Mouse (Mus musculus) lung, embryonic 15.5 days (tissue): ENCODE data around the gene Axdnd1. TPM values are rescaled to one million over a fixed set of nuclear protein-coding genes. Genes with fewer than 3 reads are reported as not detected.
"Not testable (repeated sequence)": the region's sequence is repeated elsewhere in the genome, so short reads cannot be mapped to it uniquely, and the experiment has no call there.

Source experiments
- ATAC-seq: fragments of 200-750 bp; cut with Nextera tagmentation; 2 replicates; pipeline ENCODE4 v1.8.0; 2017; ENCODE audit warnings: moderate number of reproducible peaks, borderline replicate concordance; ENCODE audit not compliant: low FRiP score, low TSS enrichment; ENCODE audit errors: extremely low read depth
- H3K27ac ChIP-seq: fragments of 300-500 bp; sonication (generic); 2 replicates; pipeline ENCODE4 v1.5.1; 2015; ENCODE audit warnings: moderate library complexity, mild to moderate bottlenecking, inconsistent platforms
- H3K27me3 ChIP-seq: fragments of 300-500 bp; sonication (generic); 2 replicates; pipeline ENCODE4 v1.6.1; 2015; ENCODE audit warnings: inconsistent platforms
- H3K36me3 ChIP-seq: fragments of 300-500 bp; sonication (generic); 2 replicates; pipeline ENCODE4 v1.6.1; 2015; ENCODE audit warnings: inconsistent platforms
- H3K4me1 ChIP-seq: fragments of 300-500 bp; sonication (generic); 2 replicates; pipeline ENCODE4 v1.6.1; 2015; ENCODE audit warnings: inconsistent platforms
- H3K4me2 ChIP-seq: fragments of 300-500 bp; sonication (generic); 2 replicates; pipeline ENCODE4 v1.6.1; 2015; ENCODE audit warnings: inconsistent platforms, mild to moderate bottlenecking, moderate library complexity
- H3K4me3 ChIP-seq: fragments of 300-500 bp; sonication (generic); 2 replicates; pipeline ENCODE4 v1.5.1; 2015; ENCODE audit warnings: mild to moderate bottlenecking, inconsistent platforms
- H3K9ac ChIP-seq: fragments of 300-500 bp; sonication (generic); 2 replicates; pipeline ENCODE4 v1.6.1; 2015; ENCODE audit warnings: inconsistent platforms
- H3K9me3 ChIP-seq: fragments of 300-500 bp; sonication (generic); 2 replicates; pipeline ENCODE4 v1.6.1; 2016; ENCODE audit warnings: inconsistent platforms
- WGBS: fragments of 180-500 bp; shearing (Covaris S2); methylation state at CpG from one replicate; pipeline ENCODE4 v1.1.7; 2015; 5-methylcytosine and 5-hydroxymethylcytosine counted together
- polyA plus RNA-seq: library from polyadenylated mRNA; unstranded; fragments of >200 nt; fragmentation: Nextera tagmentation; extraction: Ambion mirVana; gene quantifications from 2 replicates; pipeline ENCODE4 v1.2.1, GENCODE M21; 2015

Axdnd1 gene
- polyA plus RNA-seq, 1 experiment from 2014 or later, result 0.42 TPM

- Histone ChIP-seq H3K27me3 (peaks cover 54% of the 10 kb centered on the region), H3K4me3 (peak within 1 kb of the TSS; percentile 54), H3K4me1 (peaks cover 11% of the 10 kb centered on the region), H3K4me2 (peak within 1 kb of the TSS; percentile 93), H3K36me3 (no peaks in the 10 kb centered on the region), H3K9me3 (no peaks in the 10 kb centered on the region), H3K9ac (peak within 1 kb of the TSS; percentile 27), H3K27ac (no peak within 1 kb of the TSS)
- under 1% methylated on average over 67 of the region's 85 CpGs for WGBS
- ATAC-seq, result peak; percentile 59
These were observed 117.8 kb downstream of the Axdnd1 start, which contains the start of gene Tdrd5 for GRCm38 (mm10) chr1:156302911-156303749. Gene Tdrd5 (minus strand): TSS chr1:156303664.

- Histone ChIP-seq H3K9me3 (no peaks in the 10 kb centered on the region), H3K4me3 (no peak overlapping the region), H3K4me1 (no peaks in the 10 kb centered on the region), H3K27me3 (no peaks in the 10 kb centered on the region), H3K36me3 (no peaks in the 10 kb centered on the region), H3K27ac (no peak overlapping the region), H3K4me2 (no peak overlapping the region), H3K9ac (no peak overlapping the region)
- no peak for ATAC-seq
- 75% methylated on average over 6 of the region's 6 CpGs for WGBS
These were observed 130.9 kb downstream of the Axdnd1 start for GRCm38 (mm10) chr1:156290016-156290415.

- not testable (repeated sequence) for H3K4me2 ChIP-seq, H3K4me3 ChIP-seq, ATAC-seq, H3K36me3 ChIP-seq, H3K9ac ChIP-seq, H3K27me3 ChIP-seq, H3K27ac ChIP-seq, H3K4me1 ChIP-seq, H3K9me3 ChIP-seq
- 61% methylated on average over 10 of the region's 10 CpGs for WGBS
These were observed 131.8 kb downstream of the Axdnd1 start for GRCm38 (mm10) chr1:156289222-156289587.

- no peak overlapping the region for H3K9ac ChIP-seq
- ATAC-seq, result no peak
- no peak overlapping the region for H3K27ac ChIP-seq
- no peak overlapping the region for H3K4me3 ChIP-seq
- H3K36me3 ChIP-seq, result no peaks in the 10 kb centered on the region
- no peaks in the 10 kb centered on the region for H3K27me3 ChIP-seq
- H3K4me1 ChIP-seq, result no peaks in the 10 kb centered on the region
- no peaks in the 10 kb centered on the region for H3K9me3 ChIP-seq
- 74% methylated on average over 9 of the region's 9 CpGs for WGBS
- no peak overlapping the region for H3K4me2 ChIP-seq
These were observed 132.3 kb downstream of the Axdnd1 start for GRCm38 (mm10) chr1:156288556-156289221.

GRCm38 (mm10) chr1:156285541-156285896 lies 135.4 kb downstream of the Axdnd1 start:
- H3K4me3 ChIP-seq, result no peak overlapping the region
- H3K4me2 ChIP-seq, result no peak overlapping the region
- no peak overlapping the region for H3K27ac ChIP-seq
- H3K9me3 ChIP-seq, result no peaks in the 10 kb centered on the region
- no peaks in the 10 kb centered on the region for H3K4me1 ChIP-seq
- WGBS, result 74% methylated on average over 5 of the region's 5 CpGs
- H3K36me3 ChIP-seq, result no peaks in the 10 kb centered on the region
- no peak for ATAC-seq
- no peaks in the 10 kb centered on the region for H3K27me3 ChIP-seq
- H3K9ac ChIP-seq, result no peak overlapping the region

GRCm38 (mm10) chr1:156284851-156285540 lies 136.0 kb downstream of the Axdnd1 start:
- H3K27me3 ChIP-seq, result no peaks in the 10 kb centered on the region
- no peaks in the 10 kb centered on the region for H3K36me3 ChIP-seq
- ATAC-seq, result no peak
- no peak overlapping the region for H3K9ac ChIP-seq
- H3K4me3 ChIP-seq, result no peak overlapping the region
- 31% methylated on average over 9 of the region's 9 CpGs for WGBS
- no peak overlapping the region for H3K4me2 ChIP-seq
- no peak overlapping the region for H3K27ac ChIP-seq
- H3K4me1 ChIP-seq, result no peaks in the 10 kb centered on the region
- no peaks in the 10 kb centered on the region for H3K9me3 ChIP-seq

- ATAC-seq, result no peak
- no peak overlapping the region for H3K9ac ChIP-seq
- H3K9me3 ChIP-seq, result no peaks in the 10 kb centered on the region
- no peaks in the 10 kb centered on the region for H3K27me3 ChIP-seq
- WGBS, result 55% methylated on average over 10 of the region's 10 CpGs
- H3K36me3 ChIP-seq, result no peaks in the 10 kb centered on the region
- H3K4me3 ChIP-seq, result no peak overlapping the region
- no peak overlapping the region for H3K27ac ChIP-seq
- H3K4me2 ChIP-seq, result no peak overlapping the region
- no peaks in the 10 kb centered on the region for H3K4me1 ChIP-seq
These were observed 136.8 kb downstream of the Axdnd1 start for GRCm38 (mm10) chr1:156284207-156284606.

DNA sequence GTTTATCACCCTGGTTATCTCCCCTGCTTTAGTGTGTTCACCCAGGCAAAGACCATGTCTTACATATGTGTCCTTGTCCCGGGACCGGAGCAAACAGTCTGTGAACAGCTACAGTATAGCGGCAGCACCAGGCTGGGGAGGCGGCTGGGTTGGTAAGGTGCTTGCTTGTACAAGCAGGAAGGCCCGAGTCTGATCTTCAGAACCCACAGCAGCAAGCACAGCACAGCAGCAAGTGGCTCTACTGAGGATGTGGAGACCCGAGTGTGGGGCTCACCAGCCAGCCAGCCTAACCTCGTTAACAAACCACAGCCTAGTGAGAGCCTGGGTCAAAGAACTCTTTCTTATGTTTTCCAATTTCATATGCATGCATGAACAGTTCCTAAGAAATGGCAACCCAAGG lies 140.8 kb downstream of the Axdnd1 start:
- Histone ChIP-seq H3K9me3 (no peaks in the 10 kb centered on the region), H3K27ac (no peak overlapping the region), H3K4me1 (no peaks in the 10 kb centered on the region), H3K4me3 (no peak overlapping the region), H3K9ac (no peak overlapping the region), H3K36me3 (no peaks in the 10 kb centered on the region), H3K4me2 (no peak overlapping the region), H3K27me3 (no peaks in the 10 kb centered on the region)
- 77% methylated on average over 7 of the region's 7 CpGs for whole genome bisulfite sequencing
- ATAC-seq, result no peak

- no peak for ATAC-seq
- Histone ChIP-seq H3K9me3 (no peaks in the 10 kb centered on the region), H3K27ac (no peak overlapping the region), H3K36me3 (no peaks in the 10 kb centered on the region), H3K27me3 (no peaks in the 10 kb centered on the region), H3K4me3 (no peak overlapping the region), H3K4me1 (no peaks in the 10 kb centered on the region), H3K4me2 (no peak overlapping the region), H3K9ac (no peak overlapping the region)
- 59% methylated on average over 7 of the region's 7 CpGs for WGBS
These were observed 147.3 kb downstream of the Axdnd1 start for GRCm38 (mm10) chr1:156273647-156274046.

Other genes starting within 250 kb of the Axdnd1 start
- 0.78 and 0.89 TPM in 2 replicates for gene Fam163a, start 216.1 kb downstream of the Axdnd1 start, polyA plus RNA-seq
- 0.96 TPM in 2 replicates for gene Tdrd5, start 117.5 kb downstream of the Axdnd1 start, polyA plus RNA-seq
- 0.16 TPM in 1 of 2 replicates, not detected in the other for gene Nphs2, start 110.4 kb downstream of the Axdnd1 start, polyA plus RNA-seq
- 783 and 826 TPM in 2 replicates for gene Gm2000, start 55.1 kb downstream of the Axdnd1 start, polyA plus RNA-seq
- gene Soat1, start 53.2 kb upstream of the Axdnd1 start, polyA plus RNA-seq, result 35.7 and 37.0 TPM in 2 replicates
- gene Gm10031, start 102.9 kb upstream of the Axdnd1 start, polyA plus RNA-seq, result 0.25 and 0.27 TPM in 2 replicates
- gene Abl2, start 137.6 kb upstream of the Axdnd1 start, polyA plus RNA-seq, result 3.2 and 3.9 TPM in 2 replicates